Mouse (Mus musculus): ENCODE data around the gene Epha7. TPM values are rescaled to one million over a fixed set of nuclear protein-coding genes. Genes with fewer than 3 reads are reported as not detected.

Gene Epha7
- polyA plus RNA-seq, 2 experiments, result 21.2 to 35.9 TPM

DNA sequence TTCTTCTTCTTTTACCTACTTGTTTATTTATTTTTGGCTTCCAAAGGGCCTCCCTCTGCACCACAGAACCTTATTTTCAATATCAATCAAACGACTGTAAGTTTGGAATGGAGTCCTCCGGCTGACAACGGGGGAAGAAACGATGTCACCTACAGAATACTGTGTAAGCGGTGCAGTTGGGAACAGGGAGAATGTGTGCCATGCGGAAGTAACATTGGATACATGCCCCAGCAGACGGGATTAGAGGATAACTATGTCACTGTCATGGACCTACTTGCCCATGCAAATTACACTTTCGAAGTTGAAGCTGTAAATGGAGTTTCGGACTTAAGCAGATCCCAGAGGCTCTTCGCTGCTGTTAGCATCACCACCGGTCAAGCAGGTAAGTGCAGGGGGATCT is 58.7 kb downstream of the Epha7 start:
- WGBS, result 89% methylated on average over 11 of the region's 11 CpGs

GRCm38 (mm10) chr4:28881271-28882044 is 68.5 kb downstream of the Epha7 start:
- TF ChIP-seq POLR2A (IDR thresholded peaks at IDR 0.05; ENCODE audit: borderline replicate concordance, extremely low read depth, insufficient read depth, insufficient read length), result no peak
- no peak for ATAC-seq (ENCODE audit: low FRiP score, low read depth)
- no peaks in the 10 kb centered on the region for H3K36me3 ChIP-seq (ENCODE audit: control insufficient read depth, insufficient read depth, low read length)
- no peaks in the 10 kb centered on the region for H3K27me3 ChIP-seq (ENCODE audit: control insufficient read depth, insufficient read depth, low read length)
- no peaks in the 10 kb centered on the region for H3K9me3 ChIP-seq (ENCODE audit: control insufficient read depth, low read length)
- H3K9ac ChIP-seq (ENCODE audit: low read depth, low read length, severe bottlenecking), result no peak overlapping the region
- H3K4me2 ChIP-seq (replicated peaks; ENCODE audit: low read depth, low read length, severe bottlenecking), result no peak overlapping the region
- no peaks in the 10 kb centered on the region for H3K4me1 ChIP-seq (ENCODE audit: control insufficient read depth, insufficient read depth, low read length)
- no peak overlapping the region for H3K27ac ChIP-seq (replicated peaks; ENCODE audit: low read depth, low read length)
- H3K4me3 ChIP-seq (replicated peaks; ENCODE audit: low read length), result no peak overlapping the region
- 51% methylated on average over 5 of the region's 5 CpGs for WGBS
- no peak for DNase-seq (ENCODE audit: low spot score)

More for the DNA sequence above, 58.7 kb downstream of the Epha7 start:
- no peak for TF ChIP-seq POLR2A (IDR thresholded peaks at IDR 0.05; ENCODE audit: borderline replicate concordance, extremely low read depth, insufficient read depth, insufficient read length)
- H3K9ac ChIP-seq (ENCODE audit: low read depth, low read length, severe bottlenecking), result no peak overlapping the region
- DNase-seq (ENCODE audit: low spot score) (no peak), ATAC-seq (ENCODE audit: low FRiP score, low read depth) (no peak)
- H3K4me1 ChIP-seq (ENCODE audit: control insufficient read depth, insufficient read depth, low read length), result no peaks in the 10 kb centered on the region
- H3K27ac ChIP-seq (replicated peaks; ENCODE audit: low read depth, low read length), result no peak overlapping the region
- no peaks in the 10 kb centered on the region for H3K9me3 ChIP-seq (ENCODE audit: control insufficient read depth, low read length)
- H3K27me3 ChIP-seq (ENCODE audit: control insufficient read depth, insufficient read depth, low read length), result no peaks in the 10 kb centered on the region
- H3K4me2 ChIP-seq (replicated peaks; ENCODE audit: low read depth, low read length, severe bottlenecking), result no peak overlapping the region
- no peak overlapping the region for H3K4me3 ChIP-seq (replicated peaks; ENCODE audit: low read length)
- H3K36me3 ChIP-seq (ENCODE audit: control insufficient read depth, insufficient read depth, low read length), result peaks cover 6% of the 10 kb centered on the region

GRCm38 (mm10) chr4:28889630-28890029 is 76.7 kb downstream of the Epha7 start:
- Histone ChIP-seq H3K4me2 (replicated peaks; ENCODE audit: low read depth, low read length, severe bottlenecking) (no peak overlapping the region), H3K4me1 (ENCODE audit: control insufficient read depth, insufficient read depth, low read length) (no peaks in the 10 kb centered on the region), H3K36me3 (ENCODE audit: control insufficient read depth, insufficient read depth, low read length) (peaks cover 3% of the 10 kb centered on the region; the same call in 1 of the 2 replicates), H3K9ac (ENCODE audit: low read depth, low read length, severe bottlenecking) (no peak overlapping the region), H3K4me3 (replicated peaks; ENCODE audit: low read length) (no peak overlapping the region), H3K9me3 (ENCODE audit: control insufficient read depth, low read length) (no peaks in the 10 kb centered on the region), H3K27ac (replicated peaks; ENCODE audit: low read depth, low read length) (no peak overlapping the region), H3K27me3 (ENCODE audit: control insufficient read depth, insufficient read depth, low read length) (no peaks in the 10 kb centered on the region)
- no peak for DNase-seq (ENCODE audit: low spot score)
- ATAC-seq (ENCODE audit: low FRiP score, low read depth), result no peak
- WGBS, result 79% methylated on average over 5 of the region's 5 CpGs
- TF ChIP-seq POLR2A (IDR thresholded peaks at IDR 0.05; ENCODE audit: borderline replicate concordance, extremely low read depth, insufficient read depth, insufficient read length), result no peak

- peaks cover 3% of the 10 kb centered on the region; the same call in 1 of the 2 replicates for H3K36me3 ChIP-seq (ENCODE audit: control insufficient read depth, insufficient read depth, low read length)
- no peak for TF ChIP-seq POLR2A (IDR thresholded peaks at IDR 0.05; ENCODE audit: borderline replicate concordance, extremely low read depth, insufficient read depth, insufficient read length)
- H3K4me1 ChIP-seq (ENCODE audit: control insufficient read depth, insufficient read depth, low read length), result no peaks in the 10 kb centered on the region
- ATAC-seq (ENCODE audit: low FRiP score, low read depth), result no peak
- no peak overlapping the region for H3K4me3 ChIP-seq (replicated peaks; ENCODE audit: low read length)
- DNase-seq (ENCODE audit: low spot score), result no peak
- WGBS, result 47% methylated on average over 3 of the region's 3 CpGs
- no peak overlapping the region for H3K4me2 ChIP-seq (replicated peaks; ENCODE audit: low read depth, low read length, severe bottlenecking)
- H3K27ac ChIP-seq (replicated peaks; ENCODE audit: low read depth, low read length), result no peak overlapping the region
- no peaks in the 10 kb centered on the region for H3K27me3 ChIP-seq (ENCODE audit: control insufficient read depth, insufficient read depth, low read length)
- H3K9me3 ChIP-seq (ENCODE audit: control insufficient read depth, low read length), result no peaks in the 10 kb centered on the region
- no peak overlapping the region for H3K9ac ChIP-seq (ENCODE audit: low read depth, low read length, severe bottlenecking)
These were observed 77.2 kb downstream of the Epha7 start for GRCm38 (mm10) chr4:28890102-28890501.

- WGBS, result 87% methylated on average over 7 of the region's 7 CpGs
These were observed 82.5 kb downstream of the Epha7 start for GRCm38 (mm10) chr4:28895480-28895879.

More at GRCm38 (mm10) chr4:28895480-28895879, 82.5 kb downstream of the Epha7 start:
- no peak overlapping the region for H3K4me2 ChIP-seq (replicated peaks; ENCODE audit: low read depth, low read length, severe bottlenecking)
- no peak for TF ChIP-seq POLR2A (IDR thresholded peaks at IDR 0.05; ENCODE audit: borderline replicate concordance, extremely low read depth, insufficient read depth, insufficient read length)
- ATAC-seq (ENCODE audit: low FRiP score, low read depth), result no peak
- H3K27ac ChIP-seq (replicated peaks; ENCODE audit: low read depth, low read length), result no peak overlapping the region
- no peaks in the 10 kb centered on the region; the same call in 1 of the 2 replicates for H3K36me3 ChIP-seq (ENCODE audit: control insufficient read depth, insufficient read depth, low read length)
- DNase-seq (ENCODE audit: low spot score), result no peak
- no peaks in the 10 kb centered on the region for H3K27me3 ChIP-seq (ENCODE audit: control insufficient read depth, insufficient read depth, low read length)
- H3K9me3 ChIP-seq (ENCODE audit: control insufficient read depth, low read length), result no peaks in the 10 kb centered on the region
- no peak overlapping the region for H3K4me3 ChIP-seq (replicated peaks; ENCODE audit: low read length)
- no peak overlapping the region for H3K9ac ChIP-seq (ENCODE audit: low read depth, low read length, severe bottlenecking)
- no peaks in the 10 kb centered on the region for H3K4me1 ChIP-seq (ENCODE audit: control insufficient read depth, insufficient read depth, low read length)

Measured in limb, embryonic 14.5 days (tissue).